Mouse (Mus musculus): ENCODE data around the gene Olfr1371.

GRCm38 (mm10) chr11:52251770-52252169 is 38.0 kb upstream of the Olfr1371 start:
- TF ChIP-seq HCFC1 (IDR thresholded peaks at IDR 0.05; ENCODE audit: borderline replicate concordance, insufficient read depth, low read length) (no peak), MAFK (IDR thresholded peaks at IDR 0.05; ENCODE audit: insufficient read depth, low read depth, low read length) (no peak), CHD2 (IDR thresholded peaks at IDR 0.05; ENCODE audit: low read depth, low read length) (no peak), ZC3H11A (IDR thresholded peaks at IDR 0.05; ENCODE audit: borderline replicate concordance, low read depth, low read length) (no peak)
